Mouse (Mus musculus) telencephalon, adult 2 months (tissue): Measurements from ENCODE around the gene Pdzd2.

Experiments used
- DNase-seq: peaks from one replicate; pipeline ENCODE4 v3.0.0-alpha.2; 2011; ENCODE audit warnings: low read depth, low spot score

Gene Pdzd2

GRCm38 (mm10) chr15:12578276-12578675 is 161.4 kb downstream of the Pdzd2 start:
- peak; percentile 36 for DNase-seq

DNA sequence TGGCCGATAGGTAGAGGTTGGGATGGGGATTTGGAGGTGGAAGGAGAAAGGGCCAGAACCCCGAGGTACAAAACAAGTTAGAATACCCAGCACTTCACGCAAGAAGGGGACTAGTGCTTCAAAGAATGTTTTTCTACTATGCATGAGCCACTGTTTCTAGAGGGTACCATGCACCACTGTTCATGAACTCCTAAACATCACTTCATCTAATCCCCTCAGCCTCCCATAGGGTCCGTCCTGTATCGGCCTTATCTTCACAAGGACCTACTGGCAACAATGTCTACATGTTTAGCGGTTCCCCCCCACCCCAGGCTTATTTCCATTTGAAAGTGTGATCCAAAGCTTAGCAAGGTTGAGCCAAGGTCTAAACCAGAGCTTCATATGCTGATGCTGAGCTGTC is 162.0 kb downstream of the Pdzd2 start:
- no peak for DNase-seq

DNA sequence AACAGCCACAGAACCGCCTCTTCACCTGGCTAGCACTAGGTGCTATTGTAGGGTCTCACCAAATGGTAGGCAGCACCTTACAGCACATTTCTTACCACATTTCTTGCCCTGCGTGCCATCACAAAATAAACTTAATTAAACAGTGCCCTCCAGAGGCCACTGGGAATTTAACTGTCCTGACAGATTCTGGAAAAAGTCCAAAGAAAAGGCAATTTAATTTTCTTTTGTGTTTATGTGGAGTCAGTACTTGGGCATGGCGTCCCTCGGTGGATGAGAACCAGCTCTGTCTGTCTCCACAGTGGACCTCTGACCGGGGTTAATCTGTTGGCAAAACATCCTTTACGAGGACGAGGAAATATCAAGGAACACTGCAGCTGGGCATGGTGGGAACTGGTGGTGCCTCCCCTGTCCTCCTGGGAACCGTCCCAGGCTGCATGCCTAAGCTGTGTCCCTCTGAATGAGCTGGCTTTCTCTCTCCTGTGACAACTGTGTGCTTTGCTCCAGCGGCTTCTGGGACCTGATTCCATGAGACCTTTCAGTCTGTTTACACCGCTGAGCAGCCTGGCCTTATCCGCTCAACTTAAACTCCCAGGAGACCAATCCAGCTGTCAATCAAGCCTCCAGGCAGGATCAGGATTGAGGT is 162.5 kb downstream of the Pdzd2 start:
- peak; percentile 32 for DNase-seq

- DNase-seq = no peak
Observed at GRCm38 (mm10) chr15:12573621-12574020, 166.1 kb downstream of the Pdzd2 start.

GRCm38 (mm10) chr15:12571168-12571567 is 168.6 kb downstream of the Pdzd2 start:
- DNase-seq = no peak

GRCm38 (mm10) chr15:12566637-12567440 is 172.9 kb downstream of the Pdzd2 start:
- no peak for DNase-seq

DNA sequence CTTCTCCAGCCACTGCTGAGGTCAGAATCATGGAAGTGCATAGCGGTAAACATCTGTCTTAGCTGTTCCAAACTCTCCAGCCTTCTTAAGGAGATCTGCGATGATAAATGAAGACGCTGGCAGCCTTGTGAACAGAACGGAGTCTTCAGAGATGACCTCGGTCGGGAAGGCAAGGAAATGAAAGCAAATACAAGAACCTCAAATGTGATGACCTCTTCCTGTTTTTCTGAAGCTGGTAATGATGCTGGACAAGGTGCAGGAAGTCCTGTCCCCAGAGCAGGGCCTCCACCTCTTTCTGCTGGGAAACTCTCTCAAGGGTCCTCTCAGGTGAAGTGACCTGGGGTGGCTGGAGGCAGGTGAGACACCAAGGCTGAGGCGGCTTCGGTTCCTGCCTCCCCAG is 174.4 kb downstream of the Pdzd2 start:
- no peak for DNase-seq

- DNase-seq = no peak
Observed at GRCm38 (mm10) chr15:12560505-12560904, 179.2 kb downstream of the Pdzd2 start.

DNA sequence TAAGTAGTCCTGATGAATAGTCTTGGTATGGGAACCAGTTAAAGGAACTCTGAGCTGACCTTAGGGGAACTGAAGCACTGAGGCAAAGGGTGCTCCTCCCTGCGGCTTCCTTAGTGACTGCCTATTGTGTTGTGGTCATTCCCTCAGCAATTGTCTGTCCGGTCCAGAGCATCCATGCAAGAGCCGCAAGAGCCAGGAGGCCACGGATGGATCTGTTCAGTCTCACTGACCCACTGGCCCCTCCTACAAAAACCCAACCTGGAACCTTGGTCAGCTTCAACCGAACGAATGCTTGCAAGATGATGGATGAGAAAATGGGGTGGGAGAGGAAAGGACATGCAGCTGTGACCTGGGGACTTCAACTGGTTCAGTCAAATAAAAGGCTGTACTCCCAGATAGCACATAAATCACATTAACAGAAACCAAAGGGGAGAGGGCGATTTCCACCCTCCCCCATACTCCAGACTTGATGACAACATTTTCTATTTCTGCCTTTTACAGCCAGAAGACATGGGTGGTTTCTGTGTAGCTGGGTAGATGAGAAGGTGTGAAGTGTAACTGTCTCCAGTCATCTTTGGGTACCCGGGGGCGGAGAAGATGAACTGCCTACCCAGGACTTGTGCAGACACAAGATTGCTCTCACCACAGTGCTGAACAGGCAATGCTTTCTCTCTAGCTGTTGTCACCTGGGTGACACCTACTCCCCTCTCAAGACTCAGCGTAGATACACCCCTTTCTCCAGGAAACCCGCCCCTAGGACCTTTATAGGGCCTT is 181.9 kb downstream of the Pdzd2 start:
- peak; percentile 57 for DNase-seq

DNA sequence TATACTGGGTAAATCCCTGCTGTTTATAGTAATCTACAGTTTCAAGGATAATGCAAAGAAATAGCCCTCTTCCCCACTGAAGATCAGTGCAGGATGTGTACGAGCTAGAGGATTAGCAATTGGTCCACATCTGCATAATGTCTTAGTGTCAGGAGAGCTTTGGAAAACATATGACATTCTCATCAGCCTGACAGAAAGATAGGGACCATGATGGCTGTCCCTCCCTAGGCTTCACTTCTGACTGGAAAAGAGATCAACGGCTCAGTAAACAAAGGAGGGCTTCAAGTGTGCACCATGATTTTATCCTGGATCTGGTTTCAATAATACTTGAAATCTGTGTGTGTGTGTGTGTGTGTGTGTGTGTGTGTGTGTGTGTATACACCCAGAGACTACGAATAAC is 186.5 kb downstream of the Pdzd2 start:
- DNase-seq = no peak

DNA sequence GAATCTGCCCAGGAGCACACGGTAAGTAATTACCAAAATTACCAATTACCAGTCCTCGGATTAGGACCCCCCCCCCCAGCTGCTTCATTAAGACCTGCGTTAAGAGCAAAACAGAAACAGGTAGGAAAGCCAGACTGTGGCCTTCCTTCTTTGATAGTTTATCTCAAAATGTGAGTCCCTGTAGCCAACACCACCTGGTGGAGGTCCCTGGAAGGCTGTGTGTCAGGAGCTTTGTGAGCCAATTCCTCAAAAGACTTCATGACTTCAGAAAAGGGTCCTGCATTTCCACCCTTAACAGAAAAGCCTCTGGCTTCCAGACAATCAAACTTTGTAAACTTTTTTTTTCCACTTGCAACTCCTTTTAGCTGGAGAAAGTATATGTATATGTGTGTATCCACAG is 188.8 kb downstream of the Pdzd2 start:
- DNase-seq = no peak

- DNase-seq = no peak
Observed at GRCm38 (mm10) chr15:12550376-12550775, 189.3 kb downstream of the Pdzd2 start.

DNA sequence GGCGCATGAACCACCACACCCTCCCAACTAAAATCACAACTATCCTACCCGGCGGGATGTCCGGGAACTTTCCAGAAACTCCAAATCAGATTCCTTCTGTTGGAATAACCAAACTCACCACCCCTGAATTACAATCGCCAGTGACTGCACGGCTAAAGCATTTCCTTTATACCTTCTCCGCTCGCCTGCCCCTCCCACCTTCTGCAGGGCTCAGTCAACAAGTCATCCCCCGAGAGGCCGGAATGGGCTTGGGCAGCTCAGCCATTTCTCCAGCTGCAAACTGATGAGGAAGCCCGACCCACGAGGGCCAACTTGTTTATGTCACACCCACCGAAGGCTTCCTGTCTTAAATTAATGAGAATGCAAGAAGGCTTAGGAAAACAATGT is 189.8 kb downstream of the Pdzd2 start:
- DNase-seq = no peak

- DNase-seq = no peak
Observed at GRCm38 (mm10) chr15:12549271-12549918, 190.3 kb downstream of the Pdzd2 start.

DNA sequence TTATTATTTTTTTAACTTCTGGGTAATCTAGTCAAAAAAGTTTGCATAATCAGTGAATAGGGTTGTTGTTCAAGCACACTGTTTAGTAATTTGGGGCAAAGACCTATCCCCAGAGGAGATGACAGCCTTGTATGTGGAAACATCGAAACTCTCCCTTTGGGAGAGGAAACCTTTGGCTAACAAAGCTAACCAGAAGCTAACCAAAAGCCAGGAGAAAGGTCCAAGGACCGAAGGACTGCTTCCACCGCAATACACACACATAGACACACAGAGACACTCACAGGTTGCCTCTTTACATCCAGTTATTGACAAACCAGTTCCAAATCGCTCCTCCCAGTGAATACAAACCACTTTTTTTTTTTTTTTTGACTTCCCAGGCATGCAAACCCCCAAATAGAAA is 191.0 kb downstream of the Pdzd2 start:
- no peak for DNase-seq

- no peak for DNase-seq
Observed at GRCm38 (mm10) chr15:12547640-12548405, 191.9 kb downstream of the Pdzd2 start.

GRCm38 (mm10) chr15:12546781-12547180 is 192.9 kb downstream of the Pdzd2 start:
- no peak for DNase-seq

DNA sequence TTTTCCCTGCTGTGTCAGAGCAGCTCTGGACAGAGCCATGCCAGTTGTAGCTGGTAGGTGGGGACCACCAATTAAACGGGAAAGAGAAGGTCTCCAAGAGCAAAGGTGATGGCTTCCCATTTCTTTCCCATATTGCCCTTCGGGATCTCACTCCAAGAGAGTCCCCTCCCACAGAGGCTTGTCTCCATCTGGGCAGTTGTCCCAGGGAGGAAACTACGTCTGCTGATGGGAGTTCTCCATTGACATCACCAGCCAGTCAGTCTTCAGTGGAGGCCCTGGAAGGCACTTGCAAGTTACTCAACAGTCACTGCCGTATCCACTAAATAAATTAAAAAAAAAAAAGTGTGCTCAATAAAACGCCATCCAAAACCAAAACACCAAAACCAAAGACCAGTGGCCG is 194.1 kb downstream of the Pdzd2 start:
- no peak for DNase-seq

DNA sequence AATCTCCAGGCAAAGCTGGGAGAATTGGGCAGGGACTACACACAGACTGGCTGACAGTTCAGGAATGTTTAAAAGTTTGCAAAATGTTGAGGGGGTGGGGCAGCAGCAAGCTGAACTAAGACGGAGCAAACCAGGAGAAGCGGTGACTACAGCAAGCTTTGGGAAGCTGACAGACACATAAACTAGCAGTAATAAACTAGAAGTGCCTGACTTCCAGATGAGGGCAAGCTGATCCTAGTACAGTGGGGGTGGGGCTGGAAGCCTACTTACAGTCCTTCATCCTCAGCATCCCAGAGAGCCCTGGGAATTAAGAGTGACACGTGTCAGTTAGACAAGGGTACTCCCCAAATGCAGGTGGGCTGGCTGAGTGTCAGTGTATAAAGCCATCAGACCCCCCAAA is 194.5 kb downstream of the Pdzd2 start:
- DNase-seq = no peak

DNA sequence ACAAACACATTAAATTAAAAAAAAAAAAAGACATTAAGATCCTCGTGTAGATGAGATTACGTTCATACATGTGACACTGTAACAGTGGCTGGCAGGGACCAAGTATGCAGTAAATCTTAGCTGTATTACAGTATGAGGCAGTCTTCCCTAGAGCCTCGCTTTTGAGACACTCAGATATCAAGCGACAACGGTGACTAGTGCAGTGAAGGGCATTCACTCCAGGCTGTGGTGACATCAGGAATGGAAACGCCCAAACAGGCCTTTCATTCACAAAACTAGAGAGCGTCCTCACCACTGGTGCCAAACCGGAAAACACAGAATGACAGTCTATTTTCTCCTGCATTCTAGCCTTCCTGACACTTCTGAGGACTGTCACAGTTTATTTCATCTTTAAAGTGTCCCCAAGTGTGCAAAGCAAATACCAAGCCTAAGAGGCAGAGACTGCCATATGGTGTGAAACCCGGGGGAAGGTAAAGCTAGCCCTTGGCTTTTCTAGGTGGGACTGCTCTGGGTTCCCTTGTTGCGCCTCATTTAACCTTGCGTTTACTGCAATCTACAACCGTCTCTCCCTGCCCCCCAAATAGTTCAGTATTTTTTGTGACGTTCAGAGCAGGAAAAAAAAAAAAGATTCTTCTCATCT is 195.9 kb downstream of the Pdzd2 start:
- no peak for DNase-seq

DNA sequence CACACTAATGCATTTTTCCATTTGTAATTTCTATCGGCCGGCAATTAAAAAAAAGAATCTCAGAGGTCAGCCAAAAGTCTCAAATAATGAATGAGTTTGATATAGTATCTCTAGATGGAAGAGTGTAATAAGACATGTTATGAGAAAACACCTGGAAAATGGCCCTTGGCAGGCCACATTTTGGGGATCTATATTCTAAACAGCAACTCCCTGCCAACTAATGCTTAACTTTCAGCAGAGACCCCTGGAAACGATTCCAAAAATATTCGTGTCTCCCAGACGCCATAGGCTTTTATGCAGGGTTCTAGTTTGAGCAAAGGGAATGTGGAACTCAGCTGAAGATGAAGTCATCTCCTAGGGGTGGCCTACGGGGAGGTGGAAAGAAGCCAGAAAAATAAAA is 197.4 kb downstream of the Pdzd2 start:
- no peak for DNase-seq
